Mouse (Mus musculus) heart, embryonic 14.5 days (tissue): Measurements from ENCODE around the gene Usp9x. TPM values are rescaled to one million over a fixed set of nuclear protein-coding genes. Genes with fewer than 3 reads are reported as not detected.

Experiments
- ATAC-seq: fragments of 200-750 bp; cut with Nextera tagmentation; 2 replicates; pipeline ENCODE4 v1.8.0; 2017; ENCODE audit warnings: low read depth, moderate TSS enrichment; ENCODE audit not compliant: insufficient number of reproducible peaks, insufficient read depth, low FRiP score
- H3K27ac ChIP-seq, 2 experiments: fragments of 200-500 bp in 1 of 2; fragments of 300-500 bp in 1 of 2; sonication (generic) in 1 of 2; replicated peaks in 1 of 2; 2 replicates each; pipeline ENCODE4 v1.5.1; 2012 to 2014; ENCODE audit warnings: low read depth in 2 of 2, low read length in 2 of 2, control low read depth in 1 of 2, mild to moderate bottlenecking in 1 of 2, mixed read lengths in 1 of 2; ENCODE audit not compliant: control insufficient read depth in 1 of 2, insufficient read depth in 1 of 2
- H3K27me3 ChIP-seq: fragments of 300-500 bp; sonication (generic); 2 replicates; pipeline ENCODE4 v1.6.1; 2014; ENCODE audit warnings: mild to moderate bottlenecking, low read length, control low read depth; ENCODE audit not compliant: control insufficient read depth, insufficient read depth
- H3K36me3 ChIP-seq: fragments of 300-500 bp; sonication (generic); 2 replicates; pipeline ENCODE4 v1.6.1; 2014; ENCODE audit warnings: mild to moderate bottlenecking, control low read depth, low read length, mixed read lengths; ENCODE audit not compliant: control insufficient read depth, insufficient read depth
- H3K4me1 ChIP-seq, 2 experiments: fragments of 200-500 bp in 1 of 2; fragments of 300-500 bp in 1 of 2; sonication (generic) in 1 of 2; 2 replicates each; pipeline ENCODE4 v1.6.1; 2012 to 2014; ENCODE audit warnings: low read length in 2 of 2, control low read depth in 1 of 2, mixed read lengths in 1 of 2; ENCODE audit not compliant: control insufficient read depth in 2 of 2, insufficient read depth in 2 of 2
- H3K4me2 ChIP-seq: fragments of 300-500 bp; sonication (generic); 2 replicates; pipeline ENCODE4 v1.6.1; 2014; ENCODE audit warnings: mild to moderate bottlenecking, low read length
- H3K4me3 ChIP-seq, 2 experiments: fragments of 200-500 bp in 1 of 2; fragments of 300-500 bp in 1 of 2; sonication (generic) in 1 of 2; 2 replicates each; pipeline ENCODE4 v1.5.1; 2012 to 2014; ENCODE audit warnings: low read length in 2 of 2, mild to moderate bottlenecking in 2 of 2, control low read depth in 1 of 2, low read depth in 1 of 2, moderate library complexity in 1 of 2; ENCODE audit not compliant: control insufficient read depth in 1 of 2, insufficient read depth in 1 of 2
- H3K9ac ChIP-seq: fragments of 300-500 bp; sonication (generic); 2 replicates; pipeline ENCODE4 v1.6.1; 2014; ENCODE audit warnings: mild to moderate bottlenecking, low read length
- H3K9me3 ChIP-seq: fragments of 300-500 bp; sonication (generic); 2 replicates; pipeline ENCODE4 v1.6.1; 2016; ENCODE audit warnings: low read length, control low read depth; ENCODE audit not compliant: control insufficient read depth
- WGBS: fragments of 180-500 bp; shearing (Covaris S2); extraction: QIAGEN DNeasy Blood & Tissue Kit; methylation state at CpG from one replicate; pipeline ENCODE4 v1.1.7; 2014; 5-methylcytosine and 5-hydroxymethylcytosine counted together
- polyA plus RNA-seq: library from polyadenylated mRNA; unstranded; fragments of >200 nt; fragmentation: Nextera tagmentation; extraction: Ambion mirVana; gene quantifications from 2 replicates; pipeline ENCODE4 v1.2.1, GENCODE M21; 2014

Usp9x gene
- polyA plus RNA-seq, 1 experiment from 2014 or later = 53.3 TPM

- no peaks in the 10 kb centered on the region for H3K4me1 ChIP-seq
- H3K9me3 ChIP-seq = no peaks in the 10 kb centered on the region
- no peak overlapping the region for H3K27ac ChIP-seq
- H3K4me3 ChIP-seq = no peak overlapping the region
- H3K36me3 ChIP-seq = no peaks in the 10 kb centered on the region
- no peak overlapping the region for H3K4me2 ChIP-seq
- no peak for ATAC-seq
- no peaks in the 10 kb centered on the region for H3K27me3 ChIP-seq
- no peak overlapping the region for H3K9ac ChIP-seq
- WGBS = 43% methylated on average over 3 of the region's 3 CpGs
Observed at GRCm38 (mm10) chrX:13039211-13039610, 32.1 kb upstream of the Usp9x start.

GRCm38 (mm10) chrX:13040391-13040790 is 30.9 kb upstream of the Usp9x start:
- H3K4me1 ChIP-seq = no peaks in the 10 kb centered on the region
- H3K4me2 ChIP-seq = no peak overlapping the region
- H3K27me3 ChIP-seq = no peaks in the 10 kb centered on the region
- no peak for ATAC-seq
- no peaks in the 10 kb centered on the region for H3K9me3 ChIP-seq
- no peak overlapping the region for H3K9ac ChIP-seq
- no peak overlapping the region for H3K4me3 ChIP-seq
- no peaks in the 10 kb centered on the region for H3K36me3 ChIP-seq
- WGBS = 38% methylated on average over 1 of the region's 1 CpGs
- no peak overlapping the region for H3K27ac ChIP-seq

- H3K9ac ChIP-seq = peak overlapping the region; percentile 71
- peak overlapping the region; percentile 43 to 52 for H3K4me3 ChIP-seq
- peak; percentile 98 for ATAC-seq
- WGBS = 8% methylated on average over 35 of the region's 35 CpGs
- no peaks in the 10 kb centered on the region for H3K9me3 ChIP-seq
- peak overlapping the region; percentile 67 for H3K4me2 ChIP-seq
- no peaks in the 10 kb centered on the region for H3K4me1 ChIP-seq
- no peaks in the 10 kb centered on the region for H3K27me3 ChIP-seq
- H3K27ac ChIP-seq = peak overlapping the region; percentile 92 to 95
- no peaks in the 10 kb centered on the region for H3K36me3 ChIP-seq
Observed at GRCm38 (mm10) chrX:13041630-13042129, 29.6 kb upstream of the Usp9x start.

GRCm38 (mm10) chrX:13043780-13044179 is 27.5 kb upstream of the Usp9x start:
- H3K36me3 ChIP-seq = no peaks in the 10 kb centered on the region
- no peaks in the 10 kb centered on the region for H3K27me3 ChIP-seq
- no peaks in the 10 kb centered on the region for H3K9me3 ChIP-seq
- WGBS = 69% methylated on average over 2 of the region's 2 CpGs
- ATAC-seq = no peak
- H3K9ac ChIP-seq = no peak overlapping the region
- H3K27ac ChIP-seq = no peak overlapping the region
- H3K4me3 ChIP-seq = no peak overlapping the region
- 0 out of 4 replicates have a peak, but pooled peaks cover 0 to 8% of the 10 kb centered on the region in 2 experiments for H3K4me1 ChIP-seq
- H3K4me2 ChIP-seq = no peak overlapping the region

- H3K27me3 ChIP-seq = no peaks in the 10 kb centered on the region
- no peaks in the 10 kb centered on the region for H3K36me3 ChIP-seq
- no peak overlapping the region for H3K4me3 ChIP-seq
- H3K27ac ChIP-seq = no peak overlapping the region
- H3K4me2 ChIP-seq = no peak overlapping the region
- WGBS = 77% methylated on average over 5 of the region's 5 CpGs
- no peaks in the 10 kb centered on the region for H3K9me3 ChIP-seq
- ATAC-seq = no peak
- H3K4me1 ChIP-seq = 0 out of 4 replicates have a peak, but pooled peaks cover 0 to 8% of the 10 kb centered on the region in 2 experiments
- no peak overlapping the region for H3K9ac ChIP-seq
Observed at GRCm38 (mm10) chrX:13044666-13045065, 26.6 kb upstream of the Usp9x start.

GRCm38 (mm10) chrX:13046893-13047435 is 24.3 kb upstream of the Usp9x start:
- Histone ChIP-seq H3K4me1 (0 out of 4 replicates have a peak, but pooled peaks cover 0 to 8% of the 10 kb centered on the region in 2 experiments), H3K36me3 (no peaks in the 10 kb centered on the region), H3K9ac (no peak overlapping the region), H3K4me2 (peak overlapping the region; percentile 67), H3K27ac (no peak overlapping the region), H3K27me3 (no peaks in the 10 kb centered on the region), H3K9me3 (no peaks in the 10 kb centered on the region), H3K4me3 (no peak overlapping the region)
- WGBS = 47% methylated on average over 6 of the region's 6 CpGs
- no peak for ATAC-seq

GRCm38 (mm10) chrX:13047631-13048345 is 23.5 kb upstream of the Usp9x start:
- H3K27me3 ChIP-seq = no peaks in the 10 kb centered on the region
- peak overlapping the region; percentile 42 to 68; a peak in 3 of 4 replicates for H3K27ac ChIP-seq
- H3K36me3 ChIP-seq = no peaks in the 10 kb centered on the region
- 0 out of 4 replicates have a peak, but pooled peaks cover 0 to 8% of the 10 kb centered on the region in 2 experiments for H3K4me1 ChIP-seq
- no peaks in the 10 kb centered on the region for H3K9me3 ChIP-seq
- peak overlapping the region; percentile 67 for H3K4me2 ChIP-seq
- peak overlapping the region; percentile 58 for H3K9ac ChIP-seq
- ATAC-seq = no peak
- WGBS = 18% methylated on average over 14 of the region's 14 CpGs
- peak overlapping the region; percentile 21 to 29; a peak in 3 of 4 replicates for H3K4me3 ChIP-seq
